Mouse (Mus musculus): Measurements from ENCODE around the gene Csad. TPM values are rescaled to one million over a fixed set of nuclear protein-coding genes. Genes with fewer than 3 reads are reported as not detected.
"Not testable (repeated sequence)": the region's sequence is repeated elsewhere in the genome, so short reads cannot be mapped to it uniquely, and the experiment has no call there.

Csad gene
- total RNA-seq, 2 experiments from 2014 or later, result 40.5 to 42.4 TPM

- no peak for DNase-seq (ENCODE audit: low spot score in 2 of 2)
These were observed 34.2 kb upstream of the Csad start for GRCm38 (mm10) chr15:102238543-102239259.

- DNase-seq (ENCODE audit: low spot score in 2 of 2), result no peak
These were observed 31.0 kb upstream of the Csad start for GRCm38 (mm10) chr15:102235371-102236027.

- DNase-seq (ENCODE audit: low spot score in 2 of 2), result no peak
These were observed 29.4 kb upstream of the Csad start for GRCm38 (mm10) chr15:102233896-102234295.

GRCm38 (mm10) chr15:102232764-102233163 is 28.2 kb upstream of the Csad start:
- no peak for DNase-seq (ENCODE audit: low spot score in 2 of 2)

- no peak for DNase-seq (ENCODE audit: low spot score in 2 of 2)
These were observed 27.2 kb upstream of the Csad start, which contains the start of gene Itgb7 for GRCm38 (mm10) chr15:102231748-102232147. Gene Itgb7 (minus strand): TSS chr15:102231944.

- no peak for DNase-seq (ENCODE audit: low spot score in 2 of 2)
These were observed 26.1 kb upstream of the Csad start for GRCm38 (mm10) chr15:102230408-102231321.

- DNase-seq (ENCODE audit: low spot score in 2 of 2), result not testable (repeated sequence)
These were observed 21.1 kb upstream of the Csad start for GRCm38 (mm10) chr15:102225619-102226018.

- no peak for DNase-seq (ENCODE audit: low spot score in 2 of 2)
These were observed 20.6 kb upstream of the Csad start for GRCm38 (mm10) chr15:102224992-102225617.

- DNase-seq (ENCODE audit: low spot score in 2 of 2), result peak; percentile 73
These were observed 19.9 kb upstream of the Csad start for GRCm38 (mm10) chr15:102224186-102224991.

GRCm38 (mm10) chr15:102222386-102222785 is 17.9 kb upstream of the Csad start:
- DNase-seq (ENCODE audit: low spot score in 2 of 2), result no peak

- no peak for DNase-seq (ENCODE audit: low spot score in 2 of 2)
These were observed 12.8 kb upstream of the Csad start for GRCm38 (mm10) chr15:102217325-102217724.

GRCm38 (mm10) chr15:102216459-102217228 is 12.1 kb upstream of the Csad start:
- DNase-seq (ENCODE audit: low spot score in 2 of 2), result no peak

GRCm38 (mm10) chr15:102215624-102216023 is 11.1 kb upstream of the Csad start:
- DNase-seq (ENCODE audit: low spot score in 2 of 2), result no peak

- DNase-seq (ENCODE audit: low spot score in 2 of 2), result no peak
These were observed 9.6 kb upstream of the Csad start for GRCm38 (mm10) chr15:102214132-102214531.

- no peak for DNase-seq (ENCODE audit: low spot score in 2 of 2)
These were observed 7.4 kb upstream of the Csad start for GRCm38 (mm10) chr15:102211895-102212294.

GRCm38 (mm10) chr15:102210816-102211215 is 6.3 kb upstream of the Csad start:
- no peak for DNase-seq (ENCODE audit: low spot score in 2 of 2)

- DNase-seq (ENCODE audit: low spot score in 2 of 2), result no peak
These were observed 4.6 kb upstream of the Csad start for GRCm38 (mm10) chr15:102209114-102209513.

GRCm38 (mm10) chr15:102208092-102208561 is 3.6 kb upstream of the Csad start:
- DNase-seq (ENCODE audit: low spot score in 2 of 2), result no peak

GRCm38 (mm10) chr15:102207351-102207750 is 2.8 kb upstream of the Csad start:
- DNase-seq (ENCODE audit: low spot score in 2 of 2), result no peak

Data from layer of hippocampus, postnatal 14 days (tissue).